Mouse (Mus musculus) midbrain, embryonic 10.5 days (tissue): ENCODE results near the gene Nupr1l. TPM values are rescaled to one million over a fixed set of nuclear protein-coding genes. Genes with fewer than 3 reads are reported as not detected.
"Not testable (repeated sequence)": the region's sequence is repeated elsewhere in the genome, so short reads cannot be mapped to it uniquely, and the experiment has no call there.

Source experiments
- DNase-seq: peaks from one replicate; pipeline ENCODE4 v3.0.0-alpha.2; 2017; ENCODE audit warnings: low spot score
- H3K27ac ChIP-seq: fragments of 300-500 bp; sonication (generic); replicated peaks from 2 replicates; pipeline ENCODE4 v1.5.1; 2016; ENCODE audit warnings: mild to moderate bottlenecking
- H3K27me3 ChIP-seq: fragments of 300-500 bp; sonication (generic); 2 replicates; pipeline ENCODE4 v1.6.1; 2016; ENCODE audit warnings: low read depth, mild to moderate bottlenecking; ENCODE audit not compliant: poor library complexity, severe bottlenecking
- H3K36me3 ChIP-seq: fragments of 300-500 bp; sonication (generic); 2 replicates; pipeline ENCODE4 v1.6.1; 2016; ENCODE audit warnings: mild to moderate bottlenecking, moderate library complexity
- H3K4me1 ChIP-seq: fragments of 300-500 bp; sonication (generic); 2 replicates; pipeline ENCODE4 v1.6.1; 2016
- H3K4me3 ChIP-seq: fragments of 300-500 bp; sonication (generic); 2 replicates; pipeline ENCODE4 v1.5.1; 2016; ENCODE audit warnings: mild to moderate bottlenecking, moderate library complexity
- H3K9me3 ChIP-seq: fragments of 300-500 bp; sonication (generic); replicated peaks from 2 replicates; pipeline ENCODE4 v1.6.1; 2016; ENCODE audit warnings: mild to moderate bottlenecking
- WGBS: fragments of 180-500 bp; shearing (Covaris S2); methylation state at CpG from one replicate; pipeline ENCODE4 v1.1.7; 2016; 5-methylcytosine and 5-hydroxymethylcytosine counted together
- polyA plus RNA-seq: library from polyadenylated mRNA; unstranded; fragments of >200 nt; fragmentation: Nextera tagmentation; extraction: Ambion mirVana; gene quantifications from 2 replicates; pipeline ENCODE4 v1.2.1, GENCODE M21; 2016

Gene Nupr1l
- polyA plus RNA-seq, 1 experiment from 2014 or later = 4.2 TPM

- Histone ChIP-seq H3K27ac (peak within 1 kb of the TSS; percentile 91), H3K27me3 (no peaks in the 10 kb centered on the region), H3K4me3 (peak within 1 kb of the TSS; percentile 82), H3K9me3 (no peaks in the 10 kb centered on the region), H3K4me1 (peaks cover 22% of the 10 kb centered on the region), H3K36me3 (peaks cover 32% of the 10 kb centered on the region)
- peak; percentile 93 for DNase-seq
- WGBS = under 1% methylated on average over 46 of the region's 46 CpGs
Observed at GRCm38 (mm10) chr5:129886911-129887636, 21.3 kb upstream of the Nupr1l start, which contains the start of gene Chchd2. Gene Chchd2 (minus strand): TSS chr5:129887470.

GRCm38 (mm10) chr5:129890390-129890789 lies 17.9 kb upstream of the Nupr1l start:
- H3K27me3 ChIP-seq, H3K27ac ChIP-seq, H3K4me3 ChIP-seq, H3K36me3 ChIP-seq, DNase-seq, H3K9me3 ChIP-seq: not testable (repeated sequence)
- WGBS = 69% methylated on average over 7 of the region's 7 CpGs
- peaks cover 23% of the 10 kb centered on the region for H3K4me1 ChIP-seq

- WGBS = 3% methylated on average over 44 of the region's 44 CpGs
- no peaks in the 10 kb centered on the region for H3K27me3 ChIP-seq
- peaks cover 15% of the 10 kb centered on the region for H3K4me1 ChIP-seq
- H3K36me3 ChIP-seq = no peaks in the 10 kb centered on the region
- peak within 1 kb of the TSS; percentile 46 for H3K27ac ChIP-seq
- peak; percentile 89 for DNase-seq
- H3K4me3 ChIP-seq = peak within 1 kb of the TSS; percentile 61
- no peaks in the 10 kb centered on the region for H3K9me3 ChIP-seq
Observed at GRCm38 (mm10) chr5:129895198-129896088, 12.9 kb upstream of the Nupr1l start, which contains the start of gene Zbed5. Gene Zbed5 (plus strand): TSS chr5:129895723.

DNA sequence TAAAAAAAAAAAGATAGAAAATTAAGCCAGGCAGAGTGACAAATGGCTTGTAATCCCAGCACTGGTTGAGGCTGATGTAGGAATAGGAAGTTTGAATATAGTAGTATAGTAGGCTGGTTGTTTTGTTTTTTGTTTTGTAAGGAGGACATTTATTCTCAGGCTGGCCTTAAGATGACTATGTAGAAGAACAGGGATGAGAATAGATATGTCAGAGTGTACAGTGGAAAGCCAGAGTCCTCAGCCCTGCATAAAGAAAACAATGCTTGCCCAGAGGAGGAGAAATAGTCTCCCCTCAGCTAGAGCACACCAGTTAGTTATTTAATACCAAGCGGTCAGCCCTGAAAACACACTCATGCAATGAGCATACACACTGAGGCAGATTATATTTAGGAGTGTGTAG lies 9.9 kb upstream of the Nupr1l start, which contains the start of gene Phkg1:
Gene Phkg1 (minus strand): TSS at position 101 of the 400 bp plus-strand sequence.
- H3K27me3 ChIP-seq = no peaks in the 10 kb centered on the region
- DNase-seq = no peak
- H3K9me3 ChIP-seq = no peaks in the 10 kb centered on the region
- 98% methylated on average over 1 of the region's 1 CpGs for WGBS
- peaks cover 8% of the 10 kb centered on the region; the same call in 1 of the 2 replicates for H3K36me3 ChIP-seq
- H3K4me3 ChIP-seq = no peak within 1 kb of the TSS
- H3K27ac ChIP-seq = no peak within 1 kb of the TSS
- H3K4me1 ChIP-seq = peaks cover 15% of the 10 kb centered on the region

GRCm38 (mm10) chr5:129907775-129908174 lies 565 bp upstream of the Nupr1l start:
- Histone ChIP-seq H3K27me3 (peaks cover 12% of the 10 kb centered on the region), H3K9me3 (no peaks in the 10 kb centered on the region), H3K27ac (peak overlapping the region; percentile 93), H3K4me3 (peak overlapping the region; percentile 79), H3K4me1 (peaks cover 17% of the 10 kb centered on the region), H3K36me3 (no peaks in the 10 kb centered on the region)
- WGBS = 31% methylated on average over 4 of the region's 4 CpGs
- DNase-seq = no peak

- no peak for DNase-seq
- H3K4me1 ChIP-seq = peaks cover 17% of the 10 kb centered on the region
- peak overlapping the region; percentile 93 for H3K27ac ChIP-seq
- H3K4me3 ChIP-seq = peak overlapping the region; percentile 79
- H3K27me3 ChIP-seq = peaks cover 12% of the 10 kb centered on the region
- WGBS = 72% methylated on average over 9 of the region's 9 CpGs
- no peaks in the 10 kb centered on the region for H3K36me3 ChIP-seq
- no peaks in the 10 kb centered on the region for H3K9me3 ChIP-seq
Observed at GRCm38 (mm10) chr5:129909147-129909546, 807 bp downstream of the Nupr1l start.

DNA sequence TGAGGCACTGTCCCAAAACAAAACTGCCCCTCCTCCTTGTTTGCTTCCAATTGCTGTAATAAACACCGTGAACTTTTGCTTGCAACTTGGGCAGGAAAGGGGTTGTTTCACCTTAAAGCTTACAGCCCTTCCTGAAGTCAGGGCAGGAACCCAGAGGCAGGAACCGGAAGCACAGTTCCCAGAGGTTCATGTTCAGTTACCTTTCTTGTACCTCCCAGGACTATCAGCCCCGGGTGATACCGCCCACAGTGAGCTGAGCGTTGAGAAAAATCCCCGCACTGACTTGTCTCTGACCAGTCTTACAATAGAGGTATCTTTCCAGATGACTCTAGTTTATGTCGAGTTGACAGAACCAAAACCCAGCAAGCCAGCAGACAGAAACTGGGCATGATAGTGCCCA lies 1.3 kb downstream of the Nupr1l start:
- Histone ChIP-seq H3K36me3 (no peaks in the 10 kb centered on the region), H3K4me1 (peaks cover 17% of the 10 kb centered on the region), H3K27me3 (peaks cover 12% of the 10 kb centered on the region), H3K27ac (no peak overlapping the region), H3K9me3 (no peaks in the 10 kb centered on the region), H3K4me3 (no peak overlapping the region)
- WGBS = 82% methylated on average over 7 of the region's 7 CpGs
- DNase-seq = no peak

GRCm38 (mm10) chr5:129914024-129914423 lies 5.7 kb downstream of the Nupr1l start:
- no peaks in the 10 kb centered on the region for H3K9me3 ChIP-seq
- H3K27me3 ChIP-seq = peaks cover 12% of the 10 kb centered on the region
- no peak overlapping the region for H3K4me3 ChIP-seq
- H3K36me3 ChIP-seq = no peaks in the 10 kb centered on the region
- peaks cover 4% of the 10 kb centered on the region for H3K4me1 ChIP-seq
- H3K27ac ChIP-seq = no peak overlapping the region
- 29% methylated on average over 2 of the region's 2 CpGs for WGBS
- peak; percentile 40 for DNase-seq

DNA sequence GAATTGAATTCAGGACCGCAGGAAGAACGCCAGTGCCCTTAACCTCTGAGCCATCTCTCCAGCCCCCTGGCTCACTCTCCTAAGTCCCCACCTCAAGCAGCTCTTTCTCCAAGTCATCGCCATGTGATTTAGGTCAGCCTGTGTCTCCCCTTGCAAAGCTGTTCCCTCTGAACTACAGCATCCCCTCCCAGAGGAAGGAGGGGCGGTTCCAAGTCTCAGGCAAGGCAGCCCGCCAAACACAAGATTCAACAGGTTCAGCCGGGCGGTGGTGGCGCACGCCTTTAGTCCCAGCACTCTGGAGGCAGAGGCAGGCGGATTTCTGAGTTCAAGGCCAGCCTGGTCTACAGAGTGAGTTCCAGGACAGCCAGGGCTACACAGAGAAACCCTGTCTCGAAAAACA lies 7.2 kb downstream of the Nupr1l start:
- not testable (repeated sequence) for H3K36me3 ChIP-seq, H3K4me1 ChIP-seq, DNase-seq, H3K27ac ChIP-seq, H3K27me3 ChIP-seq, H3K4me3 ChIP-seq, H3K9me3 ChIP-seq
- WGBS = 87% methylated on average over 11 of the region's 11 CpGs

- no peaks in the 10 kb centered on the region for H3K4me1 ChIP-seq
- no peak for DNase-seq
- 90% methylated on average over 24 of the region's 24 CpGs for WGBS
- no peaks in the 10 kb centered on the region for H3K36me3 ChIP-seq
- H3K27ac ChIP-seq = no peak overlapping the region
- H3K9me3 ChIP-seq = no peaks in the 10 kb centered on the region
- H3K27me3 ChIP-seq = no peaks in the 10 kb centered on the region
- H3K4me3 ChIP-seq = no peak overlapping the region
Observed at GRCm38 (mm10) chr5:129918065-129918651, 9.8 kb downstream of the Nupr1l start.

GRCm38 (mm10) chr5:129918752-129919151 lies 10.4 kb downstream of the Nupr1l start:
- H3K9me3 ChIP-seq = no peaks in the 10 kb centered on the region
- H3K4me1 ChIP-seq = no peaks in the 10 kb centered on the region
- no peak for DNase-seq
- H3K4me3 ChIP-seq = no peak overlapping the region
- 87% methylated on average over 9 of the region's 9 CpGs for WGBS
- no peak overlapping the region for H3K27ac ChIP-seq
- no peaks in the 10 kb centered on the region for H3K36me3 ChIP-seq
- no peaks in the 10 kb centered on the region for H3K27me3 ChIP-seq

DNA sequence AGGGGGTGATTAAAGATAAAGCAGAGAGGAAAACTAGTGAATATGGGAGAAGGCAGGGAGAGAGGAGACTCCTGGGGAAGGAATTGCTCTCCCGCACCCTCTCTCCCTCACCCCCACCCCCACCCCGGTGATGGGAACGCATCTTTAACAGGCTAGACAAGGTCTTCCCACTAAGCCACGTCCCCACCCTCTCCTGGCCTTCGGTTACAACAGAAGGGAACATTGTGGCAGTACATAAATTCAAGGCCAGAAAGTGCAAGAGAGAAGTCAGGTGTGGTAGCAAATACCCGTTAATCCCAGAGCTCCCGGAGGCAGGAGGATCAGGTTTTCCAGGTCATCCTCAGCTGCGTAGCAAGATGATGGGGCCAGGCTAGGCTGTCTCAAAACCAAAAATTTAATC lies 11.0 kb downstream of the Nupr1l start:
- Histone ChIP-seq H3K9me3 (no peaks in the 10 kb centered on the region), H3K36me3 (no peaks in the 10 kb centered on the region), H3K27ac (no peak overlapping the region), H3K4me1 (no peaks in the 10 kb centered on the region), H3K27me3 (no peaks in the 10 kb centered on the region), H3K4me3 (no peak overlapping the region)
- DNase-seq = no peak
- WGBS = 70% methylated on average over 8 of the region's 8 CpGs
